Mouse (Mus musculus): ENCODE measurements around the gene Fam166a.

The Fam166a gene

GRCm38 (mm10) chr2:25223681-25224491, 5.3 kb downstream of the Fam166a start:
- DNase-seq (ENCODE audit: low spot score in 2 of 2) = peak in 1 of 2 experiments; percentile 59

GRCm38 (mm10) chr2:25224492-25224765, 5.9 kb downstream of the Fam166a start, which contains the start of gene Tubb4b:
Gene Tubb4b (minus strand): TSS chr2:25224702.
- no peak for DNase-seq (ENCODE audit: low spot score in 2 of 2)

DNA sequence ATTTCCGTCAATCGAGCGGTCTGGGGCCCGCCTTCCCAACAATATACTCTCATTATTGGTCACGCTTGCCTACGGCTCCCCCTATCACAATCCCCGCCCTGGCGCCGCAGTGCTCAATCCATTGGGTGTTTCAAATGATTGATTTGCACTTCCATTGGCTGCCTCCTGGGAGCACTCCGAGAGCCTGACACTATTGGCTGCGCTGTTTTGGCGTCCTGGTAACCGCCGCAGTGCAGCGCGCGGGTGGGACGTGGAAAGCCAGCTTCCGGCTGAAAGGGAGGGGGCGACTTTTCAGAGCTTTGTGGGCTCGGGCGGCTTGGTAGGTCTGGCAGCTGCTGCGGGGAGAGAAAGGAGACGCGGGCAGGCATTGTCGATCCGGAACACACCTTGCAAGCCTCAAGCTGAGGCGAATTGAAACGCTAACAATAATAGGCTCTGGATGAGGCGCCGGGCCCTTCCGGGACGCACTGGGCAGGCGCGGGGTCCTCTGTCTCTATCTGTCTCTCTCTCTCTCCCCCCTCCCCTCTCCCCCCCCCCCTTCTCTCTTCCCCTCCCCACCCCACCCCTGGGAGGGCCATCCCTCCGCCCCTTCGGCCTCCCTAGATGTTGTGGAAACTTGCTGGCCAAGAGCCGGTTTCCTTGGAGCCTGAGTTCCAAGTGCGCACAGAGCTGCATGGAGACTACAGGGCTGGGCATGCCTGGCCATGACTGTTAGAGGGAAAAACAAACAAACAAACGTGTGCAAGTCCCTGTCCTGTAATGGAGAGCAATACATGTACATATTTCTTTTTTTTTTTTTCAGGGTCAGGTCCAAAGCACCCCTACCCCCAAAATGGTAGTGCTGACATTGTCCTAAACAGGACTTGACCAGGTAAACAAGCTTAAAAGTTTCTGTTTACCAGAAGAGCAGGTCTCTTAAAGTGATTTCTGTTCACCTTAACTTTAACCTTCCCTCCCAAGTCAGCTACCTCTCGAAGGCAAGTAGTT, 6.5 kb downstream of the Fam166a start:
- DNase-seq (ENCODE audit: low spot score in 2 of 2) = peak; percentile 96 to 99

DNA sequence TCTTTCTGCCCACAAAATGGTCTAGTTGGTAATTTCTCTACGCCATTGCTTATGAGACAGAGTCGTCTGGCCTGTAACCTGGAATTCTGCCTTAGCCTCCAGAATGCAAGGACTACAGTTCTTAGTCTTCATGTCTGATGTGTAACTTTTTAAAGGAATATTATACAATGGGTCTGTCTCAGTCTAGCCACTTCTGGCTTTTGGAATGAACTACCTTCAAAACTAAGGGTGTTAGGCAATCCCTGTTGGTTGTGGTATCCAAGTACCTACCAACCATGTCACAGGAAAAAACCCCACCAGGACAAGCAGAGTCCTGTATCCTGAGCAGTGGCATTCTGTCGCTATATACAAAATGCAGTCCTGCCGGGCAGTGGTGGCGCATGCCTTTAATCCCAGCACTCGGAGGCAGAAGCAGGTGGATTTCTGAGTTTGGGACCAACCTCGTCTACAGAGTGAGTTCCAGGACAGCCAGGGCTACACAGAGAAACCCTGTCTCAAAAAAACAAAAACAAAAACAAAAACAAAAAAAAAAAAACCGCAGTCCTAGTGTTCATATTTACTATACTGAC, 7.3 kb downstream of the Fam166a start:
- no peak for DNase-seq (ENCODE audit: low spot score in 2 of 2)

GRCm38 (mm10) chr2:25226864-25227263, 8.3 kb downstream of the Fam166a start:
- no peak for DNase-seq (ENCODE audit: low spot score in 2 of 2)

- no peak for DNase-seq (ENCODE audit: low spot score in 2 of 2)
Measured at GRCm38 (mm10) chr2:25227406-25227805, 8.9 kb downstream of the Fam166a start.

- DNase-seq (ENCODE audit: low spot score in 2 of 2) = peak; percentile 55 to 69
Measured at GRCm38 (mm10) chr2:25228431-25228889, 9.9 kb downstream of the Fam166a start.

DNA sequence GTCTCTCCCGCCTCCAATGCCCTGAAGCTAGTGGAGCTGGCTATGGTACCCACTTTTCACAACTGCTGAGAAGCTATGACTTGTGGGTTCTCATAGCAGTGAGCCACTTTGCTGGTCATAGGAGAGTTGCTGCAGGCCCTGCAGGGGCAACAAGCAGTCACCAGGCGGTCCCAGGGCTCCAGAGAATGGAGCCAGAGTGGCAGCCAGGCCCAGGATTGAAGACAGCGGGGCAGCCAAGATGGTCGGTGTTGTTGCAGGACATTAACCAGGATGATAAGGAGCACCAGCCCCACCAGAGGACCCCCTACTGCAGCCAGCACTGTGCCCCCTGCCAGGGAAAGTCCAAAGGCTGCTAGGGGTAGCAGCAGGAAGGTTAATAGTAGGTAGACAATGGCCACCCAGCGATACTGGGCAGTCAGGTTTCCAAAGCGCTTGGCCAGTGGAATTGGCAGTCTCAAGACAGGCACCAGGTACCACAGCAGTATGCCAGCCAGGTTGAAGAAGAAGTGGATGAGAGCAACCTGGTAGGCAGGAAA, 10.5 kb downstream of the Fam166a start:
- no peak for DNase-seq (ENCODE audit: low spot score in 2 of 2)

DNA sequence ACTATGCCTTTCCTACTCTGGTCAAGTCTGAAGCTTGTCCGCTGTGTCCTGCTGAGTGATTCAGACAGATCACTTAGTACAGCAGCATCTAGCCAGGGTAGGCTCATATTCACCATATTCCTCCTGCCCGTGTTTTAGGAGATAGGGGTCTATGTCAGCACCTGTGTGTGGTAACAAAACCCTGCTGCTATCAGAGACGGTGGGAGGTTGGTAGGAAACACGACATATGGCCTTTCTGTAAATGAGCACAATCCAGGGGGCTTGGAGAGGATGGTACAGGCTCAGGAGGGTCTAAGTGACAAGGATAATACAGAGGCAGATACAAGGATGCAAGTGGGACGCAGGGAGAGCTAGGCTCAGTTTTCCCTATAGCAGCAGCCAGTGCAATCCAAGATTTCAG, 11.0 kb downstream of the Fam166a start:
- DNase-seq (ENCODE audit: low spot score in 2 of 2) = no peak

DNA sequence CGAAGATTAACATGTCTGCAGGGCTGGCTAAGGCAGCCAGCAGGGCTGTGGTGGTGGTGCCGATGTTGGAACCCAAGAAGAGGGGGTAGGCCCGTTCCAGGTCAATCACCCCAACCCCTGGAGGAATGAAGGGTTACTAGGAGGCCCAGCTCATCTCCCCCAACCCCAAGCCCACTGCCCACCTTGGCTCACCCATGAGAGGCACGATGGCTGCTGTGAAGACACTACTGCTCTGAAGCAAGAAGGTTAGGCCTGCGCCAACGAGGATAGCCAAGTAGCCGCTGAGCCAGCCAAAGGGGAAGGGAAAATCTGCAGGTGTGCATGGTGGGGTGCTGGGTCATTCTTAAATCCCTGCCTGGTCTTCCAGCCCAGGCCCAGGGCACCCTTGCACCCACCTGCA, 12.0 kb downstream of the Fam166a start:
- no peak for DNase-seq (ENCODE audit: low spot score in 2 of 2)

GRCm38 (mm10) chr2:25231038-25231437, 12.5 kb downstream of the Fam166a start:
- no peak for DNase-seq (ENCODE audit: low spot score in 2 of 2)

DNA sequence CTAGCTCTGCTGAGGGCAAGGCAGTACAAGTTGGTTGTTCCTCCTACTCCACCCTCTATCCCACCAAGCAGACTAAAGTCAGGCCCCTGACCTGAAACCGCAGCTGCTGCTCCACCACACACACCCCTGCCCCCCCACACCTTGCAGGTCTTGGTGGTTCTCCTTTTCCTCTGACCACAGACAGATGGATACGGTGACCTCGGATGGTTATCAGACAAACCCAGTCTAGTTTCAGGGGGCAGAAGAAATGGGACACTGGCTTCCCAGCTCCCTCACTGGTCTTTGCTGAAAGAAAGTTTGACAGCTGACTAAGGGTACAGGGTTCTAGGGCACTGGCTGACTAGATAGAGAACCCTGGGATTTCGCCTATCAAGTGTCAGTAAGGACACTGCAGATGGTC, 14.9 kb downstream of the Fam166a start:
- no peak for DNase-seq (ENCODE audit: low spot score in 2 of 2)

GRCm38 (mm10) chr2:25234050-25234449, 15.5 kb downstream of the Fam166a start, which contains the start of gene Slc34a3:
Gene Slc34a3 (minus strand): TSS chr2:25234364.
- no peak for DNase-seq (ENCODE audit: low spot score in 2 of 2)

DNA sequence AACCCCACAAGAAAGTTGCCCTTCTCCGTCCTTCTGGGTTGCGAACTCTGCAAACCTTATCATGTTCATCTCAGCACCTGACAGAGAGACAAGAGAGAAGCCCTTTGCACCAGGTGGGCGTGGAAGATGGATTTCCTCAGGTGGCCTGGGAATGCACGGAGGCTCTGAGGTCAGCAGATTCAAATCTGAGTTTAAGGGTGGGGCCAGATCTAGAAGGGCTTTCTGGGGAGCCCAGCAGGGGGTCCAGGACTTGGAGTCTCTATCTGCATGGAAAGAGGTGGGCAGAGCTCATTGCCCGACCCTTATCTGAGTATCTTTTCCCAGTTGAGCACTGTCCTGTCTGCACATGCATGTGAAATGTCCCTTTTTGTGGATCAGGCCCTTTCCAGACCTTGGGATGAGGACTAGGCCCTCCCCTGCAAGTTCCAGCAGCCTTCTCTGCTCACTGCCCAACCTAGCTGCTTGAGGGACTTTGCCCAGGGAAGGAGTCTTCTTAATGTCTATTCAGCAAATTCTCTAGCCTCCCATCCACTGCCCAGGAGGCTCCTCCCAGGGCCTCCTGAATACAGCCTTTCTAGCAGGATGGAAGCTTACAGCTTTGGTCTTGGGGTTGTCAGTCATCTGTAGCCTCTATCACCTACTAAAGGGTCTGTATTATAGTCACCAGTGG, 16.1 kb downstream of the Fam166a start:
- DNase-seq (ENCODE audit: low spot score in 2 of 2) = no peak

GRCm38 (mm10) chr2:25236614-25237013, 18.1 kb downstream of the Fam166a start, which contains the start of gene Rnf224:
Gene Rnf224 (minus strand): TSS chr2:25236787.
- DNase-seq (ENCODE audit: low spot score in 2 of 2) = no peak

- no peak for DNase-seq (ENCODE audit: low spot score in 2 of 2)
Measured at GRCm38 (mm10) chr2:25237522-25237921, 19.0 kb downstream of the Fam166a start.

DNA sequence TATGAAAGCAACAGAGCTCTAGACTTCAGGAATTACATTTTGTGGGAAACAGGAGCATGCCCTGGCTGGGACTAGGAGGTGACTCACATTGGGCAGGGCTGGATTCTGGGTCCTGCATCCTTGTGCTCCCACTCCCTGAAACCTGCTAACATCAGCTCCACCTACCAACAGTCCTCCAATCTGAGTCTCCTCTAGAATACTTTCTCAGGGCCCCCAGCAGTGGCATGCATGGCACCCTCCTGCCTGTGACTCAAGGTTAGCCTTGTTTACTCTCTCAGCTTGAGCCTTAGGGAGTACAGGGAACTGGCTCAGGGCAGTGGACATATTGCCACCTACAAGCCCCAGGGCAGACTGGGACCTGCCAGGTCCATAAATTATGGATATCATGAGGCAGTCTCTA, 19.6 kb downstream of the Fam166a start:
- no peak for DNase-seq (ENCODE audit: low spot score in 2 of 2)

DNA sequence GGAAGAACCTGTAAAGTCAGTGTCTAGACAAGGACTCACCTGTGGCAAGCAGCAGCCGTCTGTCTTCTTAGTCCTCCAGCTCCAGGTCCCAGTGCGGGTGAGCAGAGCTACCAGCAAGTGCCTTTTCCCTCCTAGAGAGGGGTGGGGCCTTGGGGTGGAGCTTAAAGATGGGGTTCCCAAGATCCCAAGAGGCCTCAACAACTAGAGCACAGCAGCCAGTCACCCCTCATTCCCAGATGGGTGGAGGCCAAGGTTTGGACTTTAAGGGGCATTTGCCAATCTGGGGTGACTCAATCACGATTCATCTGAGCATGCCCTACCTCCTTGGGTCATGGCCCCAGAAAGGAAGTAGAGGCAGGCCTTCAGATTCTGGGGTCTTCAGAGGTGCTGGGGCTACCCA, 21.2 kb downstream of the Fam166a start:
- no peak for DNase-seq (ENCODE audit: low spot score in 2 of 2)

- DNase-seq (ENCODE audit: low spot score in 2 of 2) = no peak
Measured at GRCm38 (mm10) chr2:25240310-25240709, 21.8 kb downstream of the Fam166a start.

GRCm38 (mm10) chr2:25240723-25241437, 22.3 kb downstream of the Fam166a start:
- peak; percentile 33 to 50 for DNase-seq (ENCODE audit: low spot score in 2 of 2)

DNA sequence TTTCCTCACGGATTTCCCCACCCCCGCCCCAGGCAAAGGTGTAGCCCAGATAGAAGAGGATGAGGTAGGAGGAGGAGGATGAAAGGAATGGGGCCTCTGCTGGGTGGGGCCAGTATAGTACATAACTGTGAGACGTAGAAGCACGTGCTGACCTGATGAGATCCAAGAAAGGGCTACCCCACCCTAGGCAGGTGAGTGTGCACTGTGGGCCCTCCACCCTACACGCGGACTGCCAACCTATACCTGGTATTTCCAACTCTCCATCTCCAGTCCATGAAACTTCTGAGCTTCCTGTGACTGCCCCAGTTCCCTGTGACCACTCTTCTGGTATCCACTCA, 22.9 kb downstream of the Fam166a start:
- no peak for DNase-seq (ENCODE audit: low spot score in 2 of 2)

Data from frontal cortex, postnatal 25 days (tissue).